Mouse (Mus musculus) E14TG2a.4 (cell line): ENCODE measurements around the gene Cend1.

Source experiments
- H3K27me3 ChIP-seq: 2 replicates; pipeline ENCODE4 v1.6.1; 2014; ENCODE audit warnings: low read length, control low read depth; ENCODE audit not compliant: insufficient read depth
- H3K36me3 ChIP-seq: 2 replicates; pipeline ENCODE4 v1.6.1; 2014; ENCODE audit warnings: low read length, control low read depth; ENCODE audit not compliant: insufficient read depth
- H3K4me1 ChIP-seq: replicated peaks from 2 replicates; pipeline ENCODE4 v1.6.1; 2014; ENCODE audit warnings: low read depth, low read length, control low read depth
- H3K4me3 ChIP-seq: replicated peaks from 2 replicates; pipeline ENCODE4 v1.5.1; 2014; ENCODE audit warnings: mild to moderate bottlenecking, low read length
- H3K9me3 ChIP-seq: 2 replicates; pipeline ENCODE4 v1.6.1; 2014; ENCODE audit warnings: low read length, control low read depth
- CTCF ChIP-seq: conservative IDR thresholded peaks from 2 replicates; pipeline ENCODE4 v1.5.1; 2014; ENCODE audit warnings: low read length
- NANOG ChIP-seq: IDR thresholded peaks from 2 replicates; pipeline ENCODE4 v1.6.1; 2014; ENCODE audit warnings: borderline replicate concordance, low read length, mixed read lengths
- POU5F1 ChIP-seq: IDR thresholded peaks from 2 replicates; pipeline ENCODE4 v1.6.1; 2014; ENCODE audit warnings: low read length, borderline replicate concordance

Cend1 gene

GRCm38 (mm10) chr7:141388487-141389109 lies 40.7 kb downstream of the Cend1 start:
- Histone ChIP-seq H3K27me3 (peaks cover 12% of the 10 kb centered on the region; the same call in 1 of the 2 replicates), H3K4me1 (peaks cover 49% of the 10 kb centered on the region), H3K36me3 (no peaks in the 10 kb centered on the region), H3K4me3 (no peak overlapping the region), H3K9me3 (no peaks in the 10 kb centered on the region)
- TF ChIP-seq CTCF (no peak), POU5F1 (no peak), NANOG (no peak)

GRCm38 (mm10) chr7:141387807-141388486 lies 41.3 kb downstream of the Cend1 start:
- Histone ChIP-seq H3K4me1 (peaks cover 44% of the 10 kb centered on the region), H3K4me3 (no peak overlapping the region), H3K36me3 (no peaks in the 10 kb centered on the region), H3K27me3 (peaks cover 12% of the 10 kb centered on the region; the same call in 1 of the 2 replicates), H3K9me3 (no peaks in the 10 kb centered on the region)
- TF ChIP-seq POU5F1 (no peak), NANOG (no peak), CTCF (no peak)

- no peaks in the 10 kb centered on the region for H3K36me3 ChIP-seq
- H3K4me3 ChIP-seq: no peak overlapping the region
- H3K27me3 ChIP-seq: peaks cover 12% of the 10 kb centered on the region; the same call in 1 of the 2 replicates
- H3K9me3 ChIP-seq: no peaks in the 10 kb centered on the region
- H3K4me1 ChIP-seq: peaks cover 50% of the 10 kb centered on the region
- TF ChIP-seq POU5F1 (no peak), CTCF (no peak), NANOG (no peak)
Observed at GRCm38 (mm10) chr7:141381068-141381835, 48.0 kb downstream of the Cend1 start.

GRCm38 (mm10) chr7:141379584-141379983 lies 49.7 kb downstream of the Cend1 start:
- H3K9me3 ChIP-seq: no peaks in the 10 kb centered on the region
- peaks cover 55% of the 10 kb centered on the region for H3K4me1 ChIP-seq
- H3K27me3 ChIP-seq: 0 out of 2 replicates have a peak, but pooled peaks cover 3% of the 10 kb centered on the region
- H3K4me3 ChIP-seq: no peak overlapping the region
- H3K36me3 ChIP-seq: no peaks in the 10 kb centered on the region
- no peak for TF ChIP-seq NANOG
- no peak for TF ChIP-seq POU5F1
- no peak for TF ChIP-seq CTCF
